Mouse (Mus musculus) natural killer cell, adult 2 months (primary cell): ENCODE results near the gene Slf2.
A peak's percentile ranks its signal among the peaks of the same experiment; 100 is the strongest.

Experiments used
- DNase-seq, 2 experiments: peaks; one replicate each; pipeline ENCODE4 v3.0.0; 2022; ENCODE audit warnings: low spot score in 2 of 2

The Slf2 gene

GRCm38 (mm10) chr19:44930744-44931453 is at the start of gene Slf2:
Gene Slf2 (plus strand): TSS chr19:44931151.
- peak; percentile 97 to 99 for DNase-seq

- DNase-seq, result no peak
Observed at GRCm38 (mm10) chr19:44882552-44883024, 48.4 kb upstream of the Slf2 start.

GRCm38 (mm10) chr19:44884331-44884730 is 46.6 kb upstream of the Slf2 start:
- DNase-seq, result no peak

GRCm38 (mm10) chr19:44886475-44886874 is 44.5 kb upstream of the Slf2 start:
- DNase-seq, result no peak

- DNase-seq, result peak; percentile 26 to 52
Observed at GRCm38 (mm10) chr19:44887679-44888235, 43.2 kb upstream of the Slf2 start.

- no peak for DNase-seq
Observed at GRCm38 (mm10) chr19:44889548-44889947, 41.4 kb upstream of the Slf2 start.

GRCm38 (mm10) chr19:44891446-44891845 is 39.5 kb upstream of the Slf2 start:
- no peak for DNase-seq

GRCm38 (mm10) chr19:44893231-44893871 is 37.6 kb upstream of the Slf2 start:
- no peak for DNase-seq

- peak; percentile 12 to 17 for DNase-seq
Observed at GRCm38 (mm10) chr19:44895245-44895644, 35.7 kb upstream of the Slf2 start.

GRCm38 (mm10) chr19:44896450-44896849 is 34.5 kb upstream of the Slf2 start:
- no peak for DNase-seq

- no peak for DNase-seq
Observed at GRCm38 (mm10) chr19:44897521-44897920, 33.4 kb upstream of the Slf2 start.

GRCm38 (mm10) chr19:44898646-44899045 is 32.3 kb upstream of the Slf2 start:
- no peak for DNase-seq

GRCm38 (mm10) chr19:44899104-44899793 is 31.7 kb upstream of the Slf2 start:
- DNase-seq, result no peak

GRCm38 (mm10) chr19:44899947-44900773 is 30.8 kb upstream of the Slf2 start:
- DNase-seq, result no peak

GRCm38 (mm10) chr19:44901047-44901446 is 29.9 kb upstream of the Slf2 start:
- DNase-seq, result no peak

- no peak for DNase-seq
Observed at GRCm38 (mm10) chr19:44902324-44902723, 28.6 kb upstream of the Slf2 start.

GRCm38 (mm10) chr19:44903343-44904000 is 27.5 kb upstream of the Slf2 start:
- DNase-seq, result no peak

- no peak for DNase-seq
Observed at GRCm38 (mm10) chr19:44904141-44904720, 26.7 kb upstream of the Slf2 start.

GRCm38 (mm10) chr19:44905316-44905715 is 25.6 kb upstream of the Slf2 start:
- no peak for DNase-seq

- DNase-seq, result no peak
Observed at GRCm38 (mm10) chr19:44907851-44908690, 22.9 kb upstream of the Slf2 start.
